Mouse (Mus musculus) heart, embryonic 12.5 days (tissue): ENCODE measurements around the gene Gm20914. TPM values are rescaled to one million over a fixed set of nuclear protein-coding genes. Genes with fewer than 3 reads are reported as not detected.
"Not testable (repeated sequence)": the region's sequence is repeated elsewhere in the genome, so short reads cannot be mapped to it uniquely, and the experiment has no call there.

Experiments
- ATAC-seq: fragments of 200-750 bp; cut with Nextera tagmentation; 2 replicates; pipeline ENCODE4 v1.8.0; 2017; ENCODE audit warnings: moderate TSS enrichment, moderate library complexity; ENCODE audit not compliant: insufficient number of reproducible peaks, low FRiP score
- H3K27ac ChIP-seq: fragments of 300-500 bp; sonication (generic); 2 replicates; pipeline ENCODE4 v1.5.1; 2016; ENCODE audit warnings: mild to moderate bottlenecking, moderate library complexity; ENCODE audit not compliant: poor library complexity, severe bottlenecking
- H3K27me3 ChIP-seq: fragments of 300-500 bp; sonication (generic); replicated peaks from 2 replicates; pipeline ENCODE4 v1.6.1; 2016; ENCODE audit warnings: mild to moderate bottlenecking, moderate library complexity
- H3K36me3 ChIP-seq: fragments of 300-500 bp; sonication (generic); 2 replicates; pipeline ENCODE4 v1.6.1; 2016; ENCODE audit warnings: mild to moderate bottlenecking, moderate library complexity
- H3K4me1 ChIP-seq: fragments of 300-500 bp; sonication (generic); replicated peaks from 2 replicates; pipeline ENCODE4 v1.6.1; 2016; ENCODE audit warnings: mild to moderate bottlenecking
- H3K4me2 ChIP-seq: fragments of 300-500 bp; sonication (generic); 2 replicates; pipeline ENCODE4 v1.6.1; 2016; ENCODE audit warnings: mild to moderate bottlenecking, moderate library complexity
- H3K4me3 ChIP-seq: fragments of 300-500 bp; sonication (generic); 2 replicates; pipeline ENCODE4 v1.5.1; 2016; ENCODE audit warnings: mild to moderate bottlenecking
- H3K9ac ChIP-seq: fragments of 300-500 bp; sonication (generic); 2 replicates; pipeline ENCODE4 v1.6.1; 2016; ENCODE audit warnings: mild to moderate bottlenecking, moderate library complexity
- H3K9me3 ChIP-seq: fragments of 300-500 bp; sonication (generic); replicated peaks from 2 replicates; pipeline ENCODE4 v1.6.1; 2016; ENCODE audit warnings: mild to moderate bottlenecking, moderate library complexity
- WGBS: fragments of 180-500 bp; shearing (Covaris S2); methylation state at CpG from one replicate; pipeline ENCODE4 v1.1.7; 2016; 5-methylcytosine and 5-hydroxymethylcytosine counted together
- polyA plus RNA-seq: library from polyadenylated mRNA; unstranded; fragments of >200 nt; fragmentation: Nextera tagmentation; extraction: Ambion mirVana; gene quantifications from 2 replicates; pipeline ENCODE4 v1.2.1, GENCODE M21; 2016

Gene Gm20914
- not detected in 2 replicates for polyA plus RNA-seq

DNA sequence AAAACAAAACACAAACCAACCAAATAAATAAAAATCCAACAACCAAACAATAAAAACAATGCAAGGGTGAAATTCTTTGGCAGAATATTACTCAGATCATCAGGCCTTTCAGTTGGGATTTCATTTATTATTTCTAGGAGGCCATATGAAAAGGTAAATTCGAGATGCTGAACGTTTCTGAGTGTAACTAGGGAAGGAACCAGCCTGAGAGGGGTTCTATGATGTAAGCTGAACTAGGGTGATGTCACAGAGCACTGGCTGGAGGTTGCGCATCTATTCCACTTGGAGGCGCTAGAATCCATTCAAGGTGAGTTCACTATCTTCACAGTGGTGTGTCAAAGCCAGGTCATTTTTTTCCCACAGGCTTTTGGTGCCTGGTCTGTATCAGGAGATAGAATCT, at the start of gene Gm20914:
TSS of gene Gm20914 (plus strand) at position 301 of the 400 bp plus-strand sequence.
- H3K4me1 ChIP-seq, H3K9ac ChIP-seq, H3K27me3 ChIP-seq, H3K9me3 ChIP-seq, H3K36me3 ChIP-seq, H3K4me3 ChIP-seq, ATAC-seq, H3K4me2 ChIP-seq, H3K27ac ChIP-seq: not testable (repeated sequence)
- no CpG with 5 or more reads among the region's 4 CpGs for WGBS

Other genes with a start within 250 kb of the Gm20914 start
- gene Gm21854, start 69.0 kb upstream of the Gm20914 start, polyA plus RNA-seq, result not detected in 2 replicates
- gene Gm28171, start 67.4 kb downstream of the Gm20914 start, polyA plus RNA-seq, result not detected in 2 replicates
- not detected in 2 replicates for gene Gm21778, start 216.5 kb downstream of the Gm20914 start, polyA plus RNA-seq